Mouse (Mus musculus): ENCODE data around the gene Smndc1. TPM values are rescaled to one million over a fixed set of nuclear protein-coding genes. Genes with fewer than 3 reads are reported as not detected.
A peak's percentile ranks its signal among the peaks of the same experiment; 100 is the strongest.
"Not testable (repeated sequence)": the region's sequence is repeated elsewhere in the genome, so short reads cannot be mapped to it uniquely, and the experiment has no call there.

The Smndc1 gene
- polyA plus RNA-seq, 1 experiment, result 30.8 TPM

- TF ChIP-seq POLR2A (IDR thresholded peaks at IDR 0.05; ENCODE audit: insufficient read length, low read depth) (no peak), SRF (IDR thresholded peaks at IDR 0.05; ENCODE audit: control insufficient read depth, insufficient read length, low read depth) (no peak), E2F4 (IDR thresholded peaks at IDR 0.05; ENCODE audit: insufficient read depth) (no peak), TCF3 (IDR thresholded peaks at IDR 0.05; ENCODE audit: insufficient read length, low read depth) (no peak), TCF12 (IDR thresholded peaks at IDR 0.05; ENCODE audit: insufficient read depth, poor library complexity, severe bottlenecking) (no peak), CEBPB (IDR thresholded peaks at IDR 0.05; ENCODE audit: insufficient read depth, poor library complexity, severe bottlenecking) (no peak), USF1 (IDR thresholded peaks at IDR 0.05; ENCODE audit: low read depth) (no peak), MAX (IDR thresholded peaks at IDR 0.05; ENCODE audit: low read depth) (no peak), MYOG (IDR thresholded peaks at IDR 0.05; ENCODE audit: control insufficient read depth in 1 of 3, insufficient read depth in 1 of 3, insufficient read length in 2 of 3, low read depth in 2 of 3) (no peak), POLR2AphosphoS2 (IDR thresholded peaks at IDR 0.05; ENCODE audit: insufficient read length, low read depth) (no peak), REST (IDR thresholded peaks at IDR 0.05; ENCODE audit: insufficient read depth, insufficient read length) (no peak), MYOD1 (IDR thresholded peaks at IDR 0.05; ENCODE audit: control insufficient read depth in 1 of 3, insufficient read length in 2 of 3, low read depth in 2 of 3) (no peak)
- no peak overlapping the region for H3K4me2 ChIP-seq (ENCODE audit: low read depth)
- H3ac ChIP-seq (ENCODE audit: control insufficient read depth, insufficient read length), result no peak overlapping the region
- no peaks in the 10 kb centered on the region for H3K27me3 ChIP-seq (ENCODE audit: control insufficient read depth, insufficient read depth, insufficient read length)
- H3K36me3 ChIP-seq (ENCODE audit: control insufficient read depth, insufficient read depth), result no peaks in the 10 kb centered on the region
- no peaks in the 10 kb centered on the region for H3K79me2 ChIP-seq (ENCODE audit: control insufficient read depth, insufficient read depth)
- H3K4me3 ChIP-seq, result no peak overlapping the region
Measured at GRCm38 (mm10) chr19:53397451-53398233, 7.3 kb upstream of the Smndc1 start.

- H3ac ChIP-seq (ENCODE audit: control insufficient read depth, insufficient read length); H3K79me2 ChIP-seq (ENCODE audit: control insufficient read depth, insufficient read depth); H3K27me3 ChIP-seq (ENCODE audit: control insufficient read depth, insufficient read depth, insufficient read length); H3K4me2 ChIP-seq (ENCODE audit: low read depth); H3K4me3 ChIP-seq; H3K36me3 ChIP-seq (ENCODE audit: control insufficient read depth, insufficient read depth): not testable (repeated sequence)
Measured at GRCm38 (mm10) chr19:53395805-53396204, 5.4 kb upstream of the Smndc1 start.

- H3K79me2 ChIP-seq (ENCODE audit: control insufficient read depth, insufficient read depth), result peaks cover 11% of the 10 kb centered on the region
- H3ac ChIP-seq (ENCODE audit: control insufficient read depth, insufficient read length); H3K27me3 ChIP-seq (ENCODE audit: control insufficient read depth, insufficient read depth, insufficient read length); H3K36me3 ChIP-seq (ENCODE audit: control insufficient read depth, insufficient read depth); H3K4me2 ChIP-seq (ENCODE audit: low read depth); H3K4me3 ChIP-seq: not testable (repeated sequence)
Measured at GRCm38 (mm10) chr19:53394956-53395355, 4.6 kb upstream of the Smndc1 start.

- Histone ChIP-seq H3K36me3 (ENCODE audit: control insufficient read depth, insufficient read depth) (no peaks in the 10 kb centered on the region), H3K4me2 (ENCODE audit: low read depth) (no peak overlapping the region), H3K27me3 (ENCODE audit: control insufficient read depth, insufficient read depth, insufficient read length) (no peaks in the 10 kb centered on the region), H3K79me2 (ENCODE audit: control insufficient read depth, insufficient read depth) (peaks cover 15% of the 10 kb centered on the region), H3ac (ENCODE audit: control insufficient read depth, insufficient read length) (no peak overlapping the region), H3K4me3 (no peak overlapping the region)
- peak; percentile 56 for TF ChIP-seq SRF (IDR thresholded peaks at IDR 0.05; ENCODE audit: control insufficient read depth, insufficient read length, low read depth)
- TF ChIP-seq CEBPB (IDR thresholded peaks at IDR 0.05; ENCODE audit: insufficient read depth, poor library complexity, severe bottlenecking), result no peak
Measured at GRCm38 (mm10) chr19:53394552-53394951, 4.2 kb upstream of the Smndc1 start.

- H3K36me3 ChIP-seq (ENCODE audit: control insufficient read depth, insufficient read depth), result peaks cover 4% of the 10 kb centered on the region
- no peak for TF ChIP-seq POLR2A (IDR thresholded peaks at IDR 0.05; ENCODE audit: insufficient read length, low read depth)
- TF ChIP-seq MAX (IDR thresholded peaks at IDR 0.05; ENCODE audit: low read depth), result no peak
- no peak for TF ChIP-seq TCF12 (IDR thresholded peaks at IDR 0.05; ENCODE audit: insufficient read depth, poor library complexity, severe bottlenecking)
- TF ChIP-seq CEBPB (IDR thresholded peaks at IDR 0.05; ENCODE audit: insufficient read depth, poor library complexity, severe bottlenecking), result no peak
- TF ChIP-seq USF1 (IDR thresholded peaks at IDR 0.05; ENCODE audit: low read depth), result no peak
- no peak for TF ChIP-seq MYOD1 (IDR thresholded peaks at IDR 0.05; ENCODE audit: control insufficient read depth in 1 of 3, insufficient read length in 2 of 3, low read depth in 2 of 3)
- no peak for TF ChIP-seq TCF3 (IDR thresholded peaks at IDR 0.05; ENCODE audit: insufficient read length, low read depth)
- H3K79me2 ChIP-seq (ENCODE audit: control insufficient read depth, insufficient read depth), result peaks cover 24% of the 10 kb centered on the region
- no peak overlapping the region for H3ac ChIP-seq (ENCODE audit: control insufficient read depth, insufficient read length)
- no peaks in the 10 kb centered on the region for H3K27me3 ChIP-seq (ENCODE audit: control insufficient read depth, insufficient read depth, insufficient read length)
- no peak overlapping the region for H3K4me3 ChIP-seq
- no peak overlapping the region for H3K4me2 ChIP-seq (ENCODE audit: low read depth)
Measured at GRCm38 (mm10) chr19:53393646-53394045, 3.3 kb upstream of the Smndc1 start.

GRCm38 (mm10) chr19:53392781-53393343 is 2.5 kb upstream of the Smndc1 start:
- Histone ChIP-seq H3K4me2 (ENCODE audit: low read depth) (no peak overlapping the region), H3ac (ENCODE audit: control insufficient read depth, insufficient read length) (no peak overlapping the region), H3K27me3 (ENCODE audit: control insufficient read depth, insufficient read depth, insufficient read length) (no peaks in the 10 kb centered on the region), H3K4me3 (no peak overlapping the region), H3K36me3 (ENCODE audit: control insufficient read depth, insufficient read depth) (peaks cover 12% of the 10 kb centered on the region), H3K79me2 (ENCODE audit: control insufficient read depth, insufficient read depth) (peaks cover 32% of the 10 kb centered on the region)
- TF ChIP-seq MYOG (IDR thresholded peaks at IDR 0.05; ENCODE audit: control insufficient read depth in 1 of 3, insufficient read depth in 1 of 3, insufficient read length in 2 of 3, low read depth in 2 of 3), result no peak
- no peak for TF ChIP-seq USF1 (IDR thresholded peaks at IDR 0.05; ENCODE audit: low read depth)
- TF ChIP-seq SRF (IDR thresholded peaks at IDR 0.05; ENCODE audit: control insufficient read depth, insufficient read length, low read depth), result no peak
- TF ChIP-seq POLR2AphosphoS2 (IDR thresholded peaks at IDR 0.05; ENCODE audit: insufficient read length, low read depth), result no peak

All from myocyte (in vitro differentiated cells).